Mouse (Mus musculus) cerebral cortex, adult 2 months (tissue): ENCODE measurements around the gene Strn.

Experiments used
- WGBS: fragments of 180-500 bp; shearing (Covaris S2); methylation state at CpG from one replicate; pipeline ENCODE4 v1.1.7; 2018; 5-methylcytosine and 5-hydroxymethylcytosine counted together

Strn gene

GRCm38 (mm10) chr17:78618164-78618693, 118.8 kb downstream of the Strn start:
- WGBS, result 61% methylated on average over 5 of the region's 5 CpGs

DNA sequence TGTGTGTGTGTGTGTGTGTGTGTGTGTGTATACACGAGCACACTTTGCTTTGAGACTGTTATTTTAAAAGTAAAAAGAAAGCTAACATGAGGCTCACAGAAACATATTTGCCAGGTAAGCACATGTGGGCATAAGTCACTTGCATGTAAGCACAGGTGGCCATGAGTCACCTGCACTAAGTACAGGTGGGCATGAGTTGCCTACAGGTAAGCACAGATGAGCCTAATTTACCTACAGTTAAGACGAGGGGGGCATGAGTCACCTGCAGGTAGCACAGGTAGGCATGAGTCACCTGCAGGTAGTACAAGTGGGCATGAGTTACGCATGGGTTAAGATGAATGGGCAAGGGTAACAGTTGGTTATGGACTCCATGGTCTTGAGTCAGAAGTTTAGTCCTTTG, 121.9 kb downstream of the Strn start:
- 85% methylated on average over 3 of the region's 3 CpGs for WGBS

DNA sequence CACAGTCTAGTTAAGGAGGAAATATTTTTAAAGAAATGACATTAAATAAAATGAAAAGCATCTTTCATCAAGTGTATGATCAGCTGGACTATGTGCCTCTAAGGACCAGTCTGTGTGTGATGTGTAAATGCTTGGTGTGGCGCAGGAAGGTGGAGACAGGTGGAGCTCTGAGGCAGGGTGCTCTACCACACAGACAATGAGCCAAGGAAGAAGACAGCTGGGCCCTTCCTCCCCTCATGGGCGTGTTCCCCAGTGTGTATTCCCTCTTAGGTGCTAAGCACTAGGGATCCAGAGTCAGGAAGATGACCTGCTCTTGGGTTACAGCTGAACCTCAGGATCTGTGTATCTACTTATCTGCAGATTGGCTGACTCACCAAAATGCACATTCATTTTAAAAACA, 122.5 kb downstream of the Strn start:
- WGBS, result 90% methylated on average over 2 of the region's 2 CpGs

DNA sequence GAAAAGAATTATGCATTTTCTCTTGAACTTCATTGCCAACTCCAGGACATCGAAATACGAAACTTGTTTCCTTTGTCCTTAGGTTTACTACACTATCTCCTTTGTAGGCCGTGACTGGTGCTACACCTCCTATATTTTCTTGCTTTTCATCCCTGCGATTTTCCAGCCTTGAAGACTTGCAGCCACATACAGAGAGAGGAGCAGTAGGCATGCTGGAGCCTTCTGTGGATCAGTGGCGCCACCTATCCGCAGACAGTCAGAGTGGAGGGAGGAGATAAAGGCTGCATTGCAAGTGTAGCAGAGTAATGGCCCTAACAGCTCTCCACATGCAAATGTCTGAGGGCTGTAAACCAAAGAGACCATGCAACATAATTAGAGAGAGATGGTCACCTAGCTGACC, 125.9 kb downstream of the Strn start:
- WGBS, result 78% methylated on average over 6 of the region's 6 CpGs

GRCm38 (mm10) chr17:78609191-78609855, 127.7 kb downstream of the Strn start:
- WGBS, result 87% methylated on average over 13 of the region's 13 CpGs

- 90% methylated on average over 8 of the region's 8 CpGs for WGBS
Measured at GRCm38 (mm10) chr17:78608716-78609115, 128.3 kb downstream of the Strn start.

DNA sequence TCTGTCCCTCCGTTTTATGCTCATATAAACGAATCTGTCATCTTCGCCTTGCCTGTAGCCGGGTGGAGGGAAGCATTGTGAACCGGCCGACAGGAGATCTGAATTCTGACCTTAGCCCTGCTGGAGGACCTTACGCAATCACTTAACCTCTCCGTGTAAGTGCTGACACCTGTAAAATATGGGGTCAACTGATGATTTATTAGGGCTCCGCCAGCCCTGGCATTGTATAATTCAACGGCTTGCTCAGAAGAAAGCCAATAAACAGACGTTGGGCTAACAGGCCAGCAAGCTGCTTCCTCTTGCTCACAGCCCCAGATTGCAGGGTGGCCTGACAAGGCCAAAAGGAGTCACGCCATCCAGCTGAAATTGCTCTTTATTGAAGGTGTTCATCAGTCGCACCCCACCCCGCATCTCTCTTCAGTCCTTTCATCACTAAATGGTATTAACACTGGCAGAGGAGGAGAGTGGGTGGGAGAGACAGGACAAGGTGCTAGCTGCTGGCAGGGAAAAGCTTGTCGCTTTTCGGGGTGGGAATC, 128.8 kb downstream of the Strn start:
- WGBS, result 82% methylated on average over 16 of the region's 16 CpGs

DNA sequence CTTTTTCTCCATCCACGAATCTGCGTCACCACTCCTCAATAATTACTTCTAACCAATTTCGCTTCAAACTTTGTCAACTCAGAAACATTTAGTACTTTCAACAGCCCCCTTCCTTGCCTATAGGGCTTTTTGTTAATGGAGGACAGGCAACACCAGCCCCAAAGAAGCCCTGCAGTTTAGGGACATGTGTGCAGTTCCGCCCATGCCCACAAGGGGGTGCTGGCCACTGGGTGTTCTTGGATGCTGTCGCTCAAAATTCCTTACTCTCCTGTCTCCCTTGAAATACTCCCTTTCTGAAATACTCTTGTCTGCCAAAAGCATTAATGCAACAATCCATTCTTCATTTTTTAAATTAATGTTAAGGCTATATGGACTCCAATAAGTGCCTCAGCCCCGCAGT, 132.6 kb downstream of the Strn start:
- WGBS, result 75% methylated on average over 6 of the region's 6 CpGs

GRCm38 (mm10) chr17:78603872-78604271, 133.1 kb downstream of the Strn start:
- WGBS, result 18% methylated on average over 8 of the region's 8 CpGs

DNA sequence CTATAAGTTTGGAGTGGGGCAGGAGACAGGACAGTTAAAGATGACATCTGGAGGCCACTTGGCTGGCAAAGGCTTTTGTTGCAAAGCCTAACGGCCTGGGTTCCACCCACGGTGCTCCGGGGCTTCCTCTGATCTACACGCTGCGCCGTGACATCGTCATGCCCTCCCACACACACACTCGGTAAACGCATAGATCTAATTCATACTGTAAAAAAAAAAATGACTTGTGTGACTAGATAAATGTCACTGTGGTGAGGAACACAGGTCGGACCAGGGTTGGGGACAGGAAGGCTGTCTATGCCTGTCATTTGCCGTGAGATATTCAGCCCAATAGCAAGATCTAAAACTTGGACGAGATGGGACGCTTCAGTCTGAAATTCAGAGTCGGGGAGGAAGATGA, 134.7 kb downstream of the Strn start:
- WGBS, result 69% methylated on average over 14 of the region's 14 CpGs

- WGBS, result 49% methylated on average over 12 of the region's 12 CpGs
Measured at GRCm38 (mm10) chr17:78601601-78602000, 135.4 kb downstream of the Strn start.

GRCm38 (mm10) chr17:78601042-78601441, 136.0 kb downstream of the Strn start:
- 82% methylated on average over 6 of the region's 6 CpGs for WGBS
